Mouse (Mus musculus) G1E (cell line): ENCODE measurements at regions not wholly inside any gene's neighbourhood (a gene's known extent, or its start where the extent isn't known, plus 50 kb on each side); places are given as distances from the start of the nearest gene placed in this dataset.

ENCODE experiments used
- CTCF ChIP-seq: IDR thresholded peaks from 2 replicates; pipeline ENCODE4 v1.5.1; 2012; ENCODE audit warnings: low read depth, low read length, inconsistent platforms, mixed read lengths
- GATA1 ChIP-seq: IDR thresholded peaks from 2 replicates; pipeline ENCODE4 v1.6.1; 2012; ENCODE audit warnings: borderline replicate concordance, low read length, inconsistent platforms, mixed read lengths
- GATA2 ChIP-seq: IDR thresholded peaks from 2 replicates; pipeline ENCODE4 v1.6.1; 2012; ENCODE audit warnings: low read depth, low read length, inconsistent platforms, borderline replicate concordance
- POLR2AphosphoS5 ChIP-seq: IDR thresholded peaks from 2 replicates; pipeline ENCODE4 v1.6.1; 2012; ENCODE audit warnings: low read depth, low read length, inconsistent platforms; ENCODE audit not compliant: insufficient replicate concordance
- TAL1 ChIP-seq: conservative IDR thresholded peaks from 2 replicates; pipeline ENCODE4 v1.6.1; 2012; ENCODE audit warnings: low read depth, low read length, inconsistent platforms, mixed read lengths

DNA sequence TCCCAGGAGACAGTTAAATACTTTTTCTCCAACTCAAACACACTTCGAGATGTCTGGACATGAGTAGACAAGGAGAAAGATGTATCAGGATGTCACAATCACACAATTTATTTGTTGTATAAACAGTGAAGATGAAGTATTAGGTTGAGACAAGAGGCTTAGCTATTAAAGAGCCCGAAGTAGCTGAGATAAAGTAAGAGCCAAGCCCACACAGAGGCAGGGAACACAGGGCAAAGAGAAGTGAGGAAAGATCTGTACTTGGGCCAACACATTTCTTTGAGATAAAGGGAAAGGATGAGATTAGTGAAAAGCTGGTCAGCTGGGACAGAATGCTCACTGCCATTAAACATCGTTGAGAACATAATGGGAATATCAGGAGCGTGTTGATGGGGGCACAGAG is 513.2 kb downstream of the Efna5 start:
- TF ChIP-seq GATA1 (no peak), CTCF (no peak), POLR2AphosphoS5 (no peak), TAL1 (no peak), GATA2 (no peak)
